Mouse (Mus musculus): ENCODE measurements around the gene Endov.

Endov gene

DNA sequence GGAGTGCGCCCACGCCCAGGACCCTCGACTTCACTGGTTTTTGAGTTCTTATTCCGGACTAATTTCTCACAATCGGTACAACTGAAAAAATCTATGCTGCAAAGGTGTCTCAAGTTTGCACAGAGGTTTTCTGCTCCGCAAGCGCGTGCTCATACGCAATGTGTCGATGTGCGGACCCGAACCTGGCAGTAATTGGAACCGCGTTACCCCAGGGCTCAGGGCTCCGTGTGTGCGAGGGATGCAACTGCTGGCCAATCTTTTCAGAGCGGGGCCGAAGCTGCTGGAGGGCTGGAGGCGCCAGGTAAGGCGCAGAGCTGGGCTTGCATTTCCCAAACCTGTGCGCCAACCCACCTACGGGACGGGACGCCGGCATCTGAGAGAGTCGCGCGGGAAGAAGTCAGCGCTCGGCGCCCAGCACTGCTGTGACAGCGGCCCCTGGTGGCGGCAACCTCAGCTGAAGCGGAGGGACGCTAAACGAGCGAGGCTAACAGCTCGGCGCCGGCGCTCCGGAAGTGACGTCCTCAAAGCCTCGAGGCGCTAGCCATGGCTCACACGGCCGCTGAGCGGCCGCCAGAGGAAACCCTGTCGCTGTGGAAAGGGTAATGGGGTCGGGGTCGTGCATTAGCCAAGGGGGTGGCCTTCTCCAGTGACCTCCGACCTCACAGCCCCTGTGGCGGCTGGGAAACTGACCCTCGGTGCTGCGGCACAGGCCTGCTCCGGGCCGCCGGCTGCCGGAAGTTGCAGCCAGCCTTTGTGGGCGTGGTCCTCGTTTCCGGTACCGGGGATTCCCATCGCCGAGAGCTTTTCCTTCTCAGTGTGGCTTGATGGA is at the start of gene Endov:
Endov (plus strand) TSS at position 487 of the 829 bp plus-strand sequence.
- peak; percentile 99 for DNase-seq (ENCODE audit: low spot score)

- DNase-seq (ENCODE audit: low spot score): no peak
Measured at GRCm38 (mm10) chr11:119442199-119442598, 48.9 kb upstream of the Endov start.

GRCm38 (mm10) chr11:119443442-119443841 is 47.7 kb upstream of the Endov start:
- no peak for DNase-seq (ENCODE audit: low spot score)

GRCm38 (mm10) chr11:119456097-119456496 is 35.0 kb upstream of the Endov start:
- DNase-seq (ENCODE audit: low spot score): no peak

DNA sequence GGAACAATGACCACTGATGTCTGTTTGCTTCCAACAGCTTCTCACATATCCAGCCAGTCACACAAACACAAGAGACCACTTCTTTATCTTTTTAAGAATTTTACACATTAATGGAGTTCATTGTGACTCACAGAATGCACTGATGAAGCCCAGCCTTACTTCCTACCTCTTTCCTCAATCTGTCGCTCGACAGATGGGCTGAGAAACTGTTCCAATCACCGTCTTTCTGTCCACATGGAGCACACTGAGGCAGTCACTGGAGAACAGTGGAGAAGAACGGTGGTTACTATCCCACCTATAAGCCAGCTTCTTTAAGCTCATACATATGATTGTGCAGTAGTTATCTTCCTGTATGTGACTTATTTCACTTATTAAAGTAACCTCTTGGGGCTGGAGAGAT is 13.3 kb upstream of the Endov start:
- no peak for DNase-seq (ENCODE audit: low spot score)

- DNase-seq (ENCODE audit: low spot score): no peak
Measured at GRCm38 (mm10) chr11:119491690-119492087, 542 bp downstream of the Endov start.

- no peak for DNase-seq (ENCODE audit: low spot score)
Measured at GRCm38 (mm10) chr11:119492830-119493229, 1.7 kb downstream of the Endov start.

DNA sequence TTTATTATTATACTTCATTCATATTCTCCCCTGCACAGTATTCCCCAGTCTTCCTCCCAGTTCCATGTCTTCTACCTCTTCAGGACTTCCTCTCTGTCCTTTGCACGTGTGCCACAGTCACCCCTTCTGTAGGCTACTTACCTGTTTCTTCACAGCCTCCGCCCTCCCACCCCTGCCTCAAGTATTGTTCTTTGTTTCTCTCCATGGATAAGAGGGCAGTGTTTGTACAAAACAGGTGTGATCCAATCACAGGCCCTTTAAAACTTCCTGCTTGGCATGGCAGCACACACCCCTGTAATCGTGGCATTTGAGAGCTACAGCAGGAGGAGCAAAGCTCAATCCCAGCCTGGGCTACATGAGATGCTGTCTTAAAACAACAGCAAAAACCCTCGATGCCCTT is 2.4 kb downstream of the Endov start:
- no peak for DNase-seq (ENCODE audit: low spot score)

GRCm38 (mm10) chr11:119496147-119496546 is 5.0 kb downstream of the Endov start:
- DNase-seq (ENCODE audit: low spot score): no peak

DNA sequence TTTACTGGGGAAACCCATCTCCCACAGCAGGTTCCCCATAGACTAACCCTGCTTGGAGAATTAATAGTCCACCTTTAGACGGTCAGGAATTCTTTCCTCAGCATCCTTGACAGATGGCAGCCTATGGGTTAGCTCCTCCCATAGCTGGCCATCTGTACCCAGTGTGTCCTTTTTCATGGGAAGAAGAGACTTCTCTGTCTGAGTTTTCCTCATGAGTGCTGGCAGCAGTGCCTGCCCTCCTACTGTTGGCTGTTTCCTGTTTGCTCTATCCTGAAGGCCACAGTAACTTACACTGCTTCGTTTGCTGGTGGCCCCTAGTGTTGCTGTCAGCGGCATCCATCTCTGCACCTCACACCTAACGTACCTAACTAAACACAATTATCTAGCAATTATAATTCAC is 6.3 kb downstream of the Endov start:
- no peak for DNase-seq (ENCODE audit: low spot score)

GRCm38 (mm10) chr11:119499297-119499696 is 8.2 kb downstream of the Endov start:
- no peak for DNase-seq (ENCODE audit: low spot score)

GRCm38 (mm10) chr11:119500011-119500410 is 8.9 kb downstream of the Endov start:
- DNase-seq (ENCODE audit: low spot score): no peak

- DNase-seq (ENCODE audit: low spot score): peak; percentile 84
Measured at GRCm38 (mm10) chr11:119503675-119504074, 12.5 kb downstream of the Endov start.

DNA sequence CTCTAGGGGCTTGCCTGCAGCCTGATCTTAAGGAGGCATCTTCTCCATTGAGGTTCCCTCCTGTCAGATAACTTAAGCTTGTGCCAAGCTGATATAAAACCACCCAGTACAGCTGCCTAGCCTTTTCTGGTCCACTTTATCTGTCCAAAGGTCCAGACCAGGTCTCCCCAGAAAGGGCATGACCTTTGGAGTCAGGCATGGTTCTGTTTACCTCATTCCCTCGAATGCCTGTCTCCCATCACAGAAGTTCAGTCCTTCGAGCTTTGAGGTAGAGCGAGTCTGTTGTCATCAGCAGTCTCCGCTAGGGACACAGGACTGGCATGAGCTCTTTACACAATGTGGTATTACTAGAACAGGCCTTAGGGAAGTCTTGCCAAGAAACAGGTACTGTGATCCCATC is 15.2 kb downstream of the Endov start:
- DNase-seq (ENCODE audit: low spot score): no peak

DNA sequence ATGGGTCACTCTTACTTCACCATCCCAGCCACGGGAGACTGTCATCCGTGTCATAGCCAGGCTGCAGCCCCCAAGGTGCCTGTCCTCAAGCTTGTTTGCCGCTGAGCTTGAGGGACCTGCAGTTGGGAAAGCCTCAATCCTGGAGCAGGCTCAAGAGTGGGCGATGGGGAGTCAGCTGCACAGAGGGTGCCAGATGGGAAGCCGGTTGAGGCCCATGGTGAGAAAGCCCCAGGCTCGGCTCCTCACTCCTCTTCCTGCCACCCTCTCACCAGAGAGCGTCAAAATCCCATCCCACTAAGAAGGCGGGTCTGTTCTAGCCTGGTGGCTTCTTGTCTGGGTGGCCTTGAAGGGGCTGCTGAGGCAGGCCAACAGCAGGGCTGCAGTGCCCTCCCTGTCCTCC is 16.6 kb downstream of the Endov start:
- no peak for DNase-seq (ENCODE audit: low spot score)

- peak; percentile 25 for DNase-seq (ENCODE audit: low spot score)
Measured at GRCm38 (mm10) chr11:119509165-119509776, 18.1 kb downstream of the Endov start.

DNA sequence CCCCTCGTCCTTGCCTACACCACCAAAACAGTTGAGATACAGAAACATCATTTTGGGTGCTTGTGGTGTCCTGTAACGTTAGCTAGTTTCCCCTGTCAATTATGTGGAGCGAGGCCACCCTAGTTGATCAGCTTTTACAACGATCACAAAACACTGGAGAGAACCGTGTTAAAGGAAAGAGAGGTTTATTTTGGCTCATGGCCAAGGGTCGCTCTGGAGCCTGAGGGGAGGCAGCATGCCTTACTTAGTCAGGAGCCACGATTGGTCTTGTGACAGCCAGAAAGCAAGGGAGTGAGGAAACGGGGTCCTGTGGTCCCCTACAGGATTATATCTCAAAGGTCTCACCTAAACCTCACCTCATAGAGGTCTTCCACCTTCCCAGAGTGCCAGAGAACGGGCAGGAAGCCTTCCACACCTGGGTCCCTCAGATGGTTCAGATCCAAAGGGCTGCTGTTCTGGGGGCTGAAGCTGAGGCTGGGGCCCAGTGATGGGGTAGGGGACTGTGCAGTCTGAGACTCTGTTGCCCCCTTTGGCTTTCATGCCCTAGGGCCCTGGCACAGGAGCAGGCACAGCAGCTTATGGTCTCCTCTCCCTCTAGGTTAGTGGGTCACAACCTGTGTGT is 22.0 kb downstream of the Endov start:
- DNase-seq (ENCODE audit: low spot score): no peak

DNA sequence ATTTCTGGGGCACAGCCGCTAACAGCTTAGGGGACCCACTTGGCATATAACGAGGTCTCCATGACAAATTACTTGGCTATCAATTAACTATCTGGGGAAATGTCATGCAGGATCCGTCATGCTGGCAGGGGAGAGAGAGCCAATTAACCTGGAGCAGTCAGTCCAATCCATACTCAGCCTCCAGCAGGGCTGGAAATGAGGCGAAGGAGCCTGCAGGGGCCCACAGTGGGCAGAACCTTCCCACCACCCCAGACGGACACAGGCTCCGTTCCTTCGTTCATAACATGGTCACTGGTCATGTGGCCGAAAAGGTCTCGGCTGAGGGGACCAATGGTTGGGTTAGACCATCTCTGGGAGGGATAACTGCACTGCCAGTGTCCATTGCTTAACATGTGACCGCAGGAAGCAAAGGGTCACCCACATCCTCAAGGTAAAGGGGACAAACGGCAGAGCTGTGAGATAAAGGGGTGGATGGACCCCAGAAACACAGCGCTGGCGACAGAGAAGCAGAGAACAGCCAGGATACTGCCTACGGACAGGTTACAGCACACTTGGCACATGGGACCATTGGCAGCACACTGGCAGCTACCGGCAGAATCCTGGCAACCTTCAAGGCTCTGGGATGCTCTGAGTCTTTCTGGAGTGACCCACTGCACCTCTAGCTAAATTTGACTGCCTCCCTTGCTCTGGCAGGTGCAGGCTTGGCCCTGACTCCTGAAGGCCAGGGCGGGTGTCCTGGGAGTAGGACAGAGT is 23.1 kb downstream of the Endov start:
- no peak for DNase-seq (ENCODE audit: low spot score)

DNA sequence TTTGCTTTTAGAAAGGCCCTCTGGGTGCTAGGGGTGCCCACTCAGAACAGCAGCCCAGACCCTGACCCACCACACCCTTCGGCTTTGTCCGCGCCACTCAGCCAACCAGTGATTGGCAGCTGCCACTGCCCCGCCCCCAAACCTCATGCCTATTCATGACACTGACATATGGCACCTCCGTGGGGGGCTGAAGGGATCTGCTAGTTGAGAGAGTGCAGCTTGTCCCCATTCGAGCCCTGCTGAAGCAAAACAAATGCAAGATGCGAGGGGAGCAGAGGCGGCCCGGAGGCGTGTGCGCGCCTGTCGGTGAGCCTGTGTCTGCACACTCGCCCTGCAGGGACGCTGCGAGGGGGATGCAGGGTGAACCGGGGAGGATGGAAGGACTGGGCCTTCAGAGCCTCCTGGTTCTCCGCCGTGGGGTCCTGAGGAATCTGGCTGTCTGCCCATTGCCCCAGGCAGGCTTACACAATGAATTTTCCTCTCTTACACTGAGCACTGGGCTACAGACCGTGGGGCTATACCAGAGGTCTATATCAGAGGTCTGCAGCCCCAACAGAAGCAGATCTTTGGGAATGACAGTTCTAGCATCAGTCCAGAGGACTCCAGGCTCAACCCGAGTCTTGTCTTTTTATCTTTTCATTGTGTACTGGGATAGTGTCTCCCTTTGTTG is 24.0 kb downstream of the Endov start:
- peak; percentile 77 for DNase-seq (ENCODE audit: low spot score)

GRCm38 (mm10) chr11:119515823-119516676 is 24.9 kb downstream of the Endov start:
- no peak for DNase-seq (ENCODE audit: low spot score)

All from embryo, embryonic 10 days (tissue).